Mouse (Mus musculus): ENCODE measurements around the gene Dmrtc2.

- no peak for TF ChIP-seq ZNF384 (IDR thresholded peaks at IDR 0.05; ENCODE audit: low read depth, low read length)
- no peak for TF ChIP-seq CTCF (IDR thresholded peaks at IDR 0.05 in 2 of 3, conservative IDR thresholded peaks at IDR 0.05 in 1 of 3; ENCODE audit: control insufficient read depth in 1 of 3, insufficient read depth in 1 of 3, low read depth in 2 of 3, low read length in 3 of 3, poor library complexity in 1 of 3, severe bottlenecking in 1 of 3)
- TF ChIP-seq MAFK (IDR thresholded peaks at IDR 0.05; ENCODE audit: borderline replicate concordance, low read depth, low read length): no peak
- peak; percentile 11 to 77; a peak in 2 of 4 replicates for TF ChIP-seq POLR2A (IDR thresholded peaks at IDR 0.05; ENCODE audit: control insufficient read depth in 1 of 2, insufficient read depth in 1 of 2, low read depth in 1 of 2, low read length in 2 of 2, poor library complexity in 1 of 2)
- peak; percentile 83 for TF ChIP-seq TBP (IDR thresholded peaks at IDR 0.05; ENCODE audit: low read depth, low read length)
- TF ChIP-seq ELF1 (IDR thresholded peaks at IDR 0.05; ENCODE audit: low read depth, low read length): peak; percentile 98
- TF ChIP-seq MAZ (IDR thresholded peaks at IDR 0.05; ENCODE audit: low read depth, low read length): peak; percentile 98
- TF ChIP-seq GATA1 (IDR thresholded peaks at IDR 0.05; ENCODE audit: low read depth, low read length): peak; percentile 19; the same call in 1 of the 2 replicates
- peak; percentile 62 for TF ChIP-seq ETS1 (IDR thresholded peaks at IDR 0.05; ENCODE audit: low read depth, low read length)
Measured at GRCm38 (mm10) chr7:24904070-24904483, 34.2 kb downstream of the Dmrtc2 start.

All from MEL (cell line).